Mouse (Mus musculus): ENCODE measurements at regions not wholly inside any gene's neighbourhood (a gene's known extent, or its start where the extent isn't known, plus 50 kb on each side); places are given as distances from the start of the nearest gene placed in this dataset.

GRCm38 (mm10) chr10:21673831-21674230 is 80.9 kb downstream of the 1700020N01Rik start:
- no peak for TF ChIP-seq CTCF (conservative IDR thresholded peaks at IDR 0.05 in 1 of 2, IDR thresholded peaks at IDR 0.05 in 1 of 2; ENCODE audit: low read depth in 2 of 2, low read length in 2 of 2)
- TF ChIP-seq ZKSCAN1 (IDR thresholded peaks at IDR 0.05; ENCODE audit: borderline replicate concordance, low read depth, low read length), result no peak
- TF ChIP-seq RCOR1 (conservative IDR thresholded peaks at IDR 0.05; ENCODE audit: low read depth, low read length), result no peak
- no peak for TF ChIP-seq SIN3A (IDR thresholded peaks at IDR 0.05; ENCODE audit: low read length)
- no peak for TF ChIP-seq TBP (conservative IDR thresholded peaks at IDR 0.05; ENCODE audit: low read depth, low read length)
- no peak for TF ChIP-seq MAX (IDR thresholded peaks at IDR 0.05; ENCODE audit: low read length)

Measured in CH12.LX (cell line).